Mouse (Mus musculus) thymus, postnatal 14 days (tissue): Measurements from ENCODE around the gene 4930572O03Rik.
"Not testable (repeated sequence)": the region's sequence is repeated elsewhere in the genome, so short reads cannot be mapped to it uniquely, and the experiment has no call there.

Experiments
- DNase-seq: peaks from one replicate; pipeline ENCODE4 v3.0.0; 2021

4930572O03Rik gene

DNA sequence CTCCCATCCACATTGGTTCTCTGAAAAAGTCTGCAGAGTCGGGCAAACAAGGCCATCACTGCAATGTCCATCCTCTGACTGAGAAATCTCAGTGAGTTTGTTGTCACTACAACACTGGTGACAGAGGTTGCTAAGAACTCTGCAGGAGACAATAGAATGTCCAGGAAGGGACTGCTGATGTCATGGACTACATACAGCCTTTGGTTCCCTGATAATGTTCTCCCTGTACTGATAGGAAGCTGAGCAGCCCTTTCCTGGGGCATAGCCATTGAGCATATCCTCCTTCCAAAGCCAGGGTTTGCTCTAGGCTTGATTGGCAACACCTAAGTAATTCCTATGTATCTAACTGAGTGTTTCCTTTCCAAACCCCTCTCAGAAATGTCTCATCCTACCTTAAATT lies at the start of gene 4930572O03Rik:
TSS of gene 4930572O03Rik (minus strand) at position 101 of the 400 bp plus-strand sequence.
- DNase-seq = not testable (repeated sequence)

DNA sequence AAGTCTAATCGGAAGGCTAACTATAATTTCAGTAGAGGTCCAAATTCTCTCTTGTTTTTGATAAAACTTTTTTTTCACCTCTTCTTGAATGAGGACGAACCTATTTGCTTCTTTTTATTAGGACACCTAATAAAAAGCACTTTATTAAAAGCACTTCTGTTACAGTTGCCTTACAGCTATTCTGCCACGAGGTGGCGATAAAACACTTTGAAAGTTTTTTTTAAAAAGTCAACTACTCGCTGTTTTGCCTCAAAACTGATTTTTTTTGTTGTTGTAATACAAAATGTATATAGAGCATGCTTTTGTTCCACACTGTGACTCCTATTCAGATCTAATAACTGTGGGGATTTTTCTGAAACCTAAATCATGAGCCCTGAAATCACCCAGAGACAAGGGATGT lies 46.0 kb upstream of the 4930572O03Rik start:
- DNase-seq = not testable (repeated sequence)

DNA sequence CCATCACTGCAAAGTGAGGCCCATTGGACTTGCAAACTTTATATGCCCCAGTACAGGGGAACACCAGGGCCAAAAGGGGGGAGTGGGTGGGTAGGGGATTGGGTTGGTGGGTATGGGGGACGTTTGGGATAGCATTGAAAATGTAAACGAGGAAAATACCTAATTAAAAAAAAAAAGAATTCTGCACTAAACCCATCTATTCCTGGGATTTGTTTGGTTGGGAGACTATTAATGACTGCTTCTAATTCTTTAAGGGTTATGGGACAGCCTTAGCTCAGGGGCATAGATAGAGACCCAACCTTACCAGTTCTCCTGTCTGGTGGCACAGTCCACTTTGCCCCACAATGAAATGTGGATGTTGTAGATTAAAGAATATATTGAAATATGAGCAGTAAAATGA lies 40.9 kb upstream of the 4930572O03Rik start:
- not testable (repeated sequence) for DNase-seq

DNA sequence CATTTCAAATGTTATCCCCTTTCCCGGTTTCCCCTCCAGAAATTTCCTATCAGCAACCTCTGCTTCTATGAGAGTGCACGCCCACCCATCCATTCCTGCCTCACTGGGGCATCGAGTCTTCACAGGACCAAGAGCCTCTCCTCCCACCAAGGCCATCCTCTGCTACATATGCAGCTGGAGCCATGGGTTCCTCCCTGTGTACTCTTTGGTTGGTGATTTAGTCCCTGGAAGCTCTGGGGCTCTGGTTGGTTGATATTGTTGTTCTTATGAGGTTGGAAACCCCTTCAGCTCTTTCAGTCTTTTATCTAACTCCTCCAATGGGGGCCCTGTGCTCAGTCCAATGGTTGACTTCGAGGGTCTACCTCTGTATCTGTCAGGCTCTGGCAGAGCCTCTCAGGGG lies 35.0 kb upstream of the 4930572O03Rik start:
- not testable (repeated sequence) for DNase-seq

GRCm38 (mm10) chr5:15690822-15691221 lies 34.0 kb upstream of the 4930572O03Rik start:
- not testable (repeated sequence) for DNase-seq

DNA sequence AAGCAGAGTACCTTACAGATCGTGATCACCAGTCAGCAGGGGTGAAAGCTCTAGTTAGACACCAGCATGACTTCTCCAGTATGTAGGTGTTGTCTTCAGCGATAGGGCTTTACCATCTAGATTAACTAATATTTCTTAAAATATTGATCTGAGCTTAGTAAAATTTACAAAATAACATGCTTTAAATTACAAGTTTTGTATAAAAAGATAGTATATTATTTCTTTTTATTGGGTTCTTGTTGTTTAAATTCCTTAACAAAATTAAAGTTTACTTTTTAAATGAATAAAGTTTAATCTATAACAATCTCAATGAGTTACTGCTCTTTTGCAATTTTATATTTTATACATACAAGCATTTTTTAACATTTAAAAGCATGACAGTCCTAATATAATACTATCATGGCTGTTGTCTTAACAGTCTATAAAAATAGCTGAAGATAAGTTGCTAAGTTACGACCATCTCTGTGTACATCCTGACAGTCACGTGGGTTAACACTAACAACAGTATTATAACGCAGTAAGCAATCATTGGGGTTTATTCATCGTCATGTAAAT lies 32.9 kb upstream of the 4930572O03Rik start:
- not testable (repeated sequence) for DNase-seq

GRCm38 (mm10) chr5:15688874-15689658 lies 32.2 kb upstream of the 4930572O03Rik start:
- not testable (repeated sequence) for DNase-seq

GRCm38 (mm10) chr5:15681301-15682035 lies 24.6 kb upstream of the 4930572O03Rik start:
- DNase-seq = not testable (repeated sequence)

GRCm38 (mm10) chr5:15679980-15680949 lies 23.4 kb upstream of the 4930572O03Rik start:
- DNase-seq = not testable (repeated sequence)

- not testable (repeated sequence) for DNase-seq
Observed at GRCm38 (mm10) chr5:15678907-15679306, 22.0 kb upstream of the 4930572O03Rik start.

GRCm38 (mm10) chr5:15677750-15678149 lies 20.9 kb upstream of the 4930572O03Rik start:
- DNase-seq = not testable (repeated sequence)

- not testable (repeated sequence) for DNase-seq
Observed at GRCm38 (mm10) chr5:15674429-15675244, 17.8 kb upstream of the 4930572O03Rik start.

- not testable (repeated sequence) for DNase-seq
Observed at GRCm38 (mm10) chr5:15673989-15674388, 17.1 kb upstream of the 4930572O03Rik start.

DNA sequence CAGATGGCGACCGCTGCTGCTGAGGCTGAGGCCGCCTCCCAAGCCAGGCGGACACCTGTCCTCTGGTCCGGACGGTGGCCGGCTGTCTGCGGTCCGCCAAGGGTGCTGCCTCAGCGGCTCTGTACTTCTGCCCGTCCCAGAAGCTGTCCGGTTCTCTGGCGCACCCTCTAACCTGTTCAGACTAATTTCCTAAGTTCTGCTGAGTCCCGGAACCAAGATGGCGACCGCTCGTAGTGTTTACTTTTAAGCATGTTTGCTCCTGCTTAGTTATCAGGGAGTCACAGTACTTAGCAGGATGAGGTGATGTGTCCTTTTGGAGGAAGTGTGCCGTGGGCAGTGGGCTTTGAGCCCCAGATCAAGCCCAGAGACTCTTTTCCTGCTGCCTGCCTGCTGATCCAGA lies 13.9 kb upstream of the 4930572O03Rik start:
- DNase-seq = not testable (repeated sequence)

GRCm38 (mm10) chr5:15663847-15664246 lies 7.0 kb upstream of the 4930572O03Rik start:
- not testable (repeated sequence) for DNase-seq

DNA sequence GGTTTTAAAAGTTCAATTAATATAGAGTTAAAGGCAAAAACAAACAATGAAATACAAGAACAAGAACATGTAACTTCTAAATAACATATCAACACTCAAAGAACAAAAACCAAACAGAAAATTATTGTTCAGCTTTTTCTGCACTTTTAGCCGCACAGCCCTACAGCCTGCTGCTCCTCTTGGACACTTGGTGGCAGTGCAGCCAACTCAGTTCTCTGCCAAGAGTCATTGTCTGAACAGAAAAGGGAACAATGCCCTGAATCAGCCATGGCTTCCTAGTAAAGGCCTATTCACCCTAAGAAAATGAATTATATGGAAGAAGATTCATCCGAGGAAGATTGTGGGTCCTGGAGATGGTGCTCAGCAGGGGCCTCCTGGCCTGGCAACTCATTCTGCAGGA lies 4.5 kb downstream of the 4930572O03Rik start:
- DNase-seq = not testable (repeated sequence)

GRCm38 (mm10) chr5:15645707-15646106 lies 11.2 kb downstream of the 4930572O03Rik start:
- DNase-seq = not testable (repeated sequence)

GRCm38 (mm10) chr5:15637637-15638036 lies 19.2 kb downstream of the 4930572O03Rik start:
- peak; percentile 2 for DNase-seq

DNA sequence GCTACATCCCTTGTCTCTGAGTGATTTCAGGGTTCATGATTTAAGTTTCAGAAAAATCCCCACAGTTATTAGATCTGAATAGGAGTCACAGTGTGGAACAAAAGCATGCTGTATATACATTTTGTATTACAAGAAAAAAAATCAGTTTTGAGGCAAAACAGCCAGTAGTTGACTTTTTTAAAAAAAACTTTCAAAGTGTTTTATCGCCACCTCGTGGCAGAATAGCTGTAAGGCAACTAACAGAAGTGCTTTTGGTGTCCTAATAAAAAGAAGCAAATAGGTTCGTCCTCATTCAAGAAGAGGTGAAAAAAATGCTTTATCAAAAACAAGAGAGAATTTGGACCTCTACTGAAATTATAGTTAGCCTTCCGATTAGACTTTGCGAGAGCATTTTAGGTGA lies 26.8 kb downstream of the 4930572O03Rik start:
- not testable (repeated sequence) for DNase-seq

- DNase-seq = not testable (repeated sequence)
Observed at GRCm38 (mm10) chr5:15628136-15628535, 28.7 kb downstream of the 4930572O03Rik start.

DNA sequence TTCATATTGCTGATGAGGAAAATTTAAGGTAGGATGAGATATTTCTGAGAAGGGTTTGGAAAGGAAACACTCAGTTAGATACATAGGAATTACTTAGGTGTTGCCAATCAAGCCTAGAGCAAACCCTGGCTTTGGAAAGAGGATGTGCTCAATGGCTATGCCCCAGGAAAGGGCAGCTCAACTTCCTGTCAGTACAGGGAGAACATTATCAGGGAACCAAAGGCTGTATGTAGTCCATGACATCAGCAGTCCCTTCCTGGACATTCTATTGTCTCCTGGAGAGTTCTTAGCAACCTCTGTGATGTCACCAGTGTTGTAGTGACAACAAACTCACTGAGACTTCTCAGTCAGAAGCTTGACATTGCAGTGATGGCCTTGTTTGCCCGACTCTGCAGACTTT lies 38.1 kb downstream of the 4930572O03Rik start, which contains the start of gene Speer4d:
TSS of gene Speer4d (plus strand) at position 301 of the 400 bp plus-strand sequence.
- DNase-seq = not testable (repeated sequence)
